Mouse (Mus musculus): ENCODE measurements around the gene Ttc9b.
"Not testable (repeated sequence)": the region's sequence is repeated elsewhere in the genome, so short reads cannot be mapped to it uniquely, and the experiment has no call there.

Ttc9b gene

GRCm38 (mm10) chr7:27653681-27654437 is at the start of gene Ttc9b:
Gene Ttc9b (plus strand): TSS chr7:27653915.
- DNase-seq: peak in 1 of 2 experiments; percentile 5

DNA sequence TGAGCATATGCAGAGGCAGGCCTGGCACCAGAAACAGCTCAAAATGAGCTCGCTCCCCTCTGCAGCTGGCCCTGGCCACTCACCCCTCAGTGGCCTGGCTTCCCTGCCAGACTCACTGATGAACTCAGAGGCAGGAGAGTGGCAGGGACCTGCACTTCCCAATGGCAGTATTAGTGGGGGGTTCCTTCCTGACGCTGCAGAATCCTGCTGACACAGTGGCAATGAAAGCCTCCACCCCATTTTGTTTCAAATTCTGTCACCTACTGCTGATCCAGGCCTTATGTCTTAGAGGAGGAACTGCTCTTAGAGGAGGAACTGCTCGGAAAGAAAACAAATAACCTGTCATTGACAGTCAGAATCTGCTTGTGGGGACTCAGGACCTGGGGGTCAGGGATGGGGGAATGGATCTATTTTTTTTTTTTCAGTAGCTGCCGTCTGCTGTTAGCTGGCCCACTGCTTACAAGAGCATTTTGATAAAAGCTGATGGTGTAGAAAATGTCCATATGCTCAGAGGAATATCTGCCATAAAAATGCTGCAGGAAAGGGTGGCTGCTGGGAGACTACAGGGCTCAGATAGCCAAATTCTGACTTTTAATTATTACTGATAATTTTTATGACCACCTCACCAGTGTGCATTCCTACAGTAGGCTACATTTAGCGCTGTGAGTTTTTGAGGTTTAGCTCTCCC is 48.9 kb upstream of the Ttc9b start:
- DNase-seq: no peak

DNA sequence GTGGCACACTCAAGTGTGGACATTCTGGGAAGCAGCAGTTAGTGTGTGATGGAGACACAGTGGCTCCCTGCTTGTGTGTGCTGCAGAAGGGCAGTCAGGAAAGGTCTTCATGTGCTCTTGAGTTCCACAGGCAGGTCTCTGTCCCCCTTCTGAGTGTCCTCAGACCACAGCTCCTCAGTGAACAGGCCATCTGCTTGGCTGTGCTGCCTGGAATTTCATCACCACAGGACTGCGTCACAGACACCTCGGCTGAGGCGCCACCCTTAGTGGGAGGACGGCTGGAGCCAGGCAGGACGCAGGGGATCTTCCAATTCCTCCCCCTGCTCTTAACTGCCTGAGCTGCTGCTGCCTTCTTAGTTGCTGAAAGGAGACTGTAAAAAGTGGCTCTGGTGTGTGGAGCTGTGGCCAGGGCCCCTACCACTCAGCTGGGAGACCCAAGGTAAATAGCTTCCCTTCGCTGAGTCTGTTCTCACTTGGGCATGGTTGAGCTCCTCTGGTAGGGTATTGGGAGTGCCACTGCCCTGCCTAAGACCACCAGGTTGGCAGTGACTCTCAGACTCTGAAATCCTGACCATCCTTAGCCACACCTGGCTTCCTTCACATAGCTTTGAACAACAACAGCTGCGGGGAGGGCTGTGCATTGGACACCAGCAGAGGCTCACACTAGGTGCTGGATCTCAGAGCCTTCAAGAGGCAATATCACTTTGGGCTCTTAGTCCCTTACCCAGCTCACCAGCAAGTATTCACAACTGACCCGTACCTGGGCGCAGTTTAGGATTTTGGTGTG is 48.0 kb upstream of the Ttc9b start:
- peak; percentile 78 to 80 for DNase-seq

GRCm38 (mm10) chr7:27606481-27607254 is 47.0 kb upstream of the Ttc9b start:
- no peak for DNase-seq

- DNase-seq: peak; percentile 85 to 91
Observed at GRCm38 (mm10) chr7:27607580-27607979, 46.1 kb upstream of the Ttc9b start.

DNA sequence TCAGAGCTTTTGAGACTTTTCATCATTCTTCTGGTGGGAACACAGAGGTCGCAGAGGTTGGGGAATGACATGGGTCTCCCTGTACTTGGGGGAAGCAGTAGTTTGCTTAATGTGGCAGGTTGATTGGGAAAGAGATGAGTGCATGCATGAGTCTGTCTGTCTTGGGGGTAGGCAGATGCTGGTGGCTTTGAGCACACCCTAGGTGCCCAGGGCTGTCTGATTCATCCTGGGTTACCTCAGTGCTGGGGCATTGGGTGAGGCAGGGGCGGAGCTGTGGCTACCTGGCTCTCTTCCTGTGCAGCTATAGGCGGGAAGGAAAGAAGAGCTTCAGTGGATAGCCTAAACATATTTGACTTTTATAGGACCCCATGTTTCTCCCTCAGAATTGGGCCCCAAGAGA is 45.6 kb upstream of the Ttc9b start:
- no peak for DNase-seq

DNA sequence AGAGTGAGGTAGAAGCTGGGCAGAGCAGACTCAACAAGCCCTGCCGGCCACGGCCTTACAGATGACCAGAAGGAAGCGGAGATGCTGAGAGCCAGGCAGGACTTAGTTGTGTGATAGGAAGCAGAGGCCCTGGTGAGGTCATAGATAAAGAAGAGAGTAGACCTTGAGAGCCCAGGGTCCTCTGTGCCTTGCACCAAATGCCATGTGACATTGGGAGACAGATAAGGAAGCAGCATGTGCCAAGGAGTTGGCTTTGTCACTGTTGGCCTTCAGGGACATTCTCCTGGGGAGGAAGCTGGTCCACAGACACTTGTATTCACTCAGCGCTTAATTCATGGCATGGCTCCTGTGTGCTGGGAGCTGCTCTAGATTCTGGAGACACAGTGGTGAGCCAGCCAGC is 44.4 kb upstream of the Ttc9b start:
- no peak for DNase-seq

DNA sequence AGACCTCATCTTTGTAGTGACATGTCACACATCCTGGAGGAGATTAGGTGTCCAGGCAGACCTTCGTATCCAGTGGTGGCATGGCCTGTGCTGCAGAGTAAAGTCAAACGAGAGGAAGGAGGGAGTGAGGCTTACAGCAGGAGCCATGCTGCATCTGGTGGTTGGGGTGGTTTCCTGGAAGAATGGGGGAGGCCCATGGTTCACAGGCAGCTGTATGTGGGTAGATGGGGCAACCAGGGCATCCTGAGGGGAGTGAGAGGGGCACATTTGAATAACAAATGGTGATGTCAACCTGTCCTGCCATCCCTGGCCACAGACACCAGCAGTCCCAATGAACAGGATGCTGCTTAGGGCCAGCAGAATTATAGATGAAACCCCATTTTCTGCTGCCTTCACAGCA is 44.0 kb upstream of the Ttc9b start:
- no peak for DNase-seq

DNA sequence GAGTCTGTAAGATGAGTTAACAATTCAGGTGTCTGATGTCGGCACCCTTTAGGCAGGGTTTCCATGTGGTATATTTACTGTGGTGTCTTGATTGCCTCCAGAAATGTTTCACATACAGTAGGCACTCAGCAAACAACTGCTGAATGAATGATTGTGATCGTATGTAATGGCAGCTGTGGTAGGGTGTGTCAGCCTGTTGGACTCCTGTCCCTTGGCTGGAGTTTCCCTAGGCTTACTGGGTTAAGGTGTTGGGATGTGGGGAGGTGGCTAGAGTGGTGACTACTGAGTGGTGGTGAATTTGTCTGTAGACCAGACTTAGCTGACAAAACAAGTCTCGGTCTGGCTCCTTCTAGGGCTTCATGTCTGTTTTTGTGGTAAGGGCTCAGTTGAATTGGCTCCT is 43.3 kb upstream of the Ttc9b start:
- DNase-seq: no peak

GRCm38 (mm10) chr7:27610871-27611270 is 42.8 kb upstream of the Ttc9b start:
- no peak for DNase-seq

GRCm38 (mm10) chr7:27612940-27613339 is 40.8 kb upstream of the Ttc9b start:
- DNase-seq: no peak

- no peak for DNase-seq
Observed at GRCm38 (mm10) chr7:27613751-27614499, 39.8 kb upstream of the Ttc9b start.

DNA sequence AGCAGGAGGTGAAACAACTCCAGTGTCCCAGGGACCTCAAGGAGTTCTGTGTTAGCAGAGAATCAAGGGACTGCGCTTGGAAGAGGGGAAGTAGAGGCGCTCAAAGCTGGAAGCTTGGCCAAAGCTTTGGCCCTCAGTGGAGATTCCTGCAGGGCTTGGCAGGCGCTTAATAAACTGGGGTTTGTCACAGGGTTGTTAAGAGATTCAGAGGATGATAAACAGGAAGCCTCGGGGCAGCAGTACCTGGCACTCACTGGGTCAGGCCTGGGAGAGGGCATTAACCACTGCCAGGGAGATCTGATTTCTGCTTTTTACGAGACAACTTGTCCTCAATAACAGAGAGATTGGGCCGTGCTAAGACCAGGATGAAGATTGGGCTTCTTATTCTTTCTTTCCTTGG is 32.7 kb upstream of the Ttc9b start:
- no peak for DNase-seq

GRCm38 (mm10) chr7:27622234-27622633 is 31.5 kb upstream of the Ttc9b start:
- DNase-seq: no peak

DNA sequence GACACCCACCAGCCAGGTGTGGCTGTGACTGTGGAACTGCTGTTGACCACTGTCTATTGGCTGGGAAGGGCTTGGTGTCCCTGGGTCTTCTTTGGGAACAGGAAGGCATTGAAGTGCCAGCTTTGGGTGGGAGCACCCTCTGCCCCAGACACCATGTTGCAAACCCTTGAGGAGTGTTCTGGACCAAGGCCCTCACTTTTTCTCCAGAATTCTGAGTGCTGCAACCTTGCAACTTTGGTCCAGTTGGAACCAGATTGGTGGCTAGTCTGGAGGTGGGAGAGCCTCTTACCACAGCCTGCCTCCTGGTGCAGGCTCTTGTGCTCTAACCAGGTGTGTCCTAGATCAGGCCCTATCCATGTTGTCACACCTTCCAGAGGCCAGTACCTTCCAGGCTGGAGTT is 28.7 kb upstream of the Ttc9b start:
- no peak for DNase-seq

DNA sequence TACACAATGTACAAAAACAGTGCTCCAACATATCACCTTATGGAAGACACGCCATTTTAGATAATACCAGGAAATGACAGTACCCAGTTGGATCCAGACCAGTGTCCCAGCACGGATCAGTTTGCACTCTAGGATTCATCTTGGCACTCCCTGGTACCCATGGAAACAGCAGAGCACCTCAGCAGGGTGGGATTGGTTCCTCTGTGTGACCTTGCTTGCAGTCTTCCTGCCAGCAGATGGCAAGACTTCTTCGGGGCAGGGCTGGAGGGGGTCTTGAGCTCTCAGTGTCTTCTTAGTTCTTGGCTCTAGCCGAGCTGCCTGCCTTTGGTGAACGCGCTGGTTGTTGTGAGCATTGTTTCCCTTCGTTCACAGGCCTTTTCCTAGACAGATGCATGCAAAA is 26.0 kb upstream of the Ttc9b start:
- DNase-seq: no peak

- no peak for DNase-seq
Observed at GRCm38 (mm10) chr7:27628190-27628589, 25.5 kb upstream of the Ttc9b start.

DNA sequence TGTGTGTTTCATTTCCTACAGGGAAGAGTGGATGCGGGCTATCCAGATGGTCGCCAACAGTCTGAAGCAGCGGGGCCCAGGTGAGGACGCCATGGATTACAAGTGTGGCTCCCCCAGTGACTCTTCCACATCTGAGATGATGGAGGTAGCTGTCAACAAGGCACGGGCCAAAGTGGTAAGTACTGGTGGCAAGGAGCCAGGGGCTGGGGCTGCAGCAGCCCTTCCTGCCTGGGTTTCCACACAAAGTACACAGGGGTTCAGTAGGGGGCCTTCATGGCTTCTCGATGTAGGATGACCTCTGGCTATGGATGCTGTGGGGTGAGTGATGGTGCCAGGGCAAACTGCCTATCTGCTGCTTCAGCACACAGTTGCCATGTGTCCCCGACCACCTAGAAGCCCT is 24.9 kb upstream of the Ttc9b start:
- not testable (repeated sequence) for DNase-seq

- DNase-seq: no peak
Observed at GRCm38 (mm10) chr7:27631439-27631838, 22.3 kb upstream of the Ttc9b start.

GRCm38 (mm10) chr7:27633166-27633565 is 20.5 kb upstream of the Ttc9b start:
- no peak for DNase-seq

DNA sequence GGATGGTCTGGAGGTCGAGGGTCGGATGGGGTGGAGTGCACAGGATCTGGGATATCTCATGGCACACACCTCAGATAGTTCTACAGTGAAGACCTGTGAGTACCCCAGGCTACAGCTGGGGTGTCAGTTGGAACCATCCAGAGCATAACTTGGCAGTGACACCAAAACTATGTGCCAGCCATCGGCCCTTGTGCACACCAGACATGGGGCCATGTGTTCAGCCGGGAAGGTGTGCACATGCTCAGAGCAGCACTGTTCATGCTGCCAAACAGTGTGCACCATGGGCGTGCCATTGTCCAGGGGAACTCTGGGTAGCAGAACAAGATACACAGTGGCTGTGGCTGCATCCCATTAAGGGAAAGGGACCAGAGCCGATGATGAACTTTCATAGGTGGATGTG is 19.0 kb upstream of the Ttc9b start:
- no peak for DNase-seq

- DNase-seq: not testable (repeated sequence)
Observed at GRCm38 (mm10) chr7:27635094-27635493, 18.6 kb upstream of the Ttc9b start.

Measured in lung, adult 18-20 months (tissue).